Mouse (Mus musculus) hindbrain, embryonic 11.5 days (tissue): ENCODE measurements around the gene Csrp3. TPM values are rescaled to one million over a fixed set of nuclear protein-coding genes. Genes with fewer than 3 reads are reported as not detected.

Experiments
- ATAC-seq: fragments of 200-750 bp; cut with Nextera tagmentation; 2 replicates; pipeline ENCODE4 v1.8.0; 2017; ENCODE audit warnings: mild to moderate bottlenecking, moderate TSS enrichment, moderate library complexity; ENCODE audit not compliant: low FRiP score
- DNase-seq: peaks from one replicate; pipeline ENCODE4 v3.0.0-alpha.2; 2015; ENCODE audit warnings: low spot score
- H3K27ac ChIP-seq: fragments of 300-500 bp; sonication (generic); 2 replicates; pipeline ENCODE4 v1.5.1; 2014; ENCODE audit warnings: mild to moderate bottlenecking, low read depth, low read length
- H3K27me3 ChIP-seq: fragments of 300-500 bp; sonication (generic); 2 replicates; pipeline ENCODE4 v1.6.1; 2014; ENCODE audit warnings: mild to moderate bottlenecking, low read length, moderate library complexity, mixed read lengths; ENCODE audit not compliant: control insufficient read depth, insufficient read depth
- H3K36me3 ChIP-seq: fragments of 300-500 bp; sonication (generic); 2 replicates; pipeline ENCODE4 v1.6.1; 2014; ENCODE audit warnings: mild to moderate bottlenecking, low read length, moderate library complexity, mixed read lengths; ENCODE audit not compliant: control insufficient read depth, insufficient read depth
- H3K4me1 ChIP-seq: fragments of 300-500 bp; sonication (generic); replicated peaks from 2 replicates; pipeline ENCODE4 v1.6.1; 2014; ENCODE audit warnings: low read length, mixed read lengths; ENCODE audit not compliant: control insufficient read depth, insufficient read depth
- H3K4me2 ChIP-seq: fragments of 300-500 bp; sonication (generic); replicated peaks from 2 replicates; pipeline ENCODE4 v1.6.1; 2014; ENCODE audit warnings: mild to moderate bottlenecking, low read depth, low read length
- H3K4me3 ChIP-seq: fragments of 300-500 bp; sonication (generic); 2 replicates; pipeline ENCODE4 v1.5.1; 2014; ENCODE audit warnings: low read depth, low read length
- H3K9ac ChIP-seq: fragments of 300-500 bp; sonication (generic); 2 replicates; pipeline ENCODE4 v1.6.1; 2014; ENCODE audit warnings: low read depth, low read length
- H3K9me3 ChIP-seq: fragments of 300-500 bp; sonication (generic); 2 replicates; pipeline ENCODE4 v1.6.1; 2016; ENCODE audit warnings: low read length; ENCODE audit not compliant: control insufficient read depth
- WGBS: fragments of 180-500 bp; shearing (Covaris S2); extraction: QIAGEN DNeasy Blood & Tissue Kit; methylation state at CpG from one replicate; pipeline ENCODE4 v1.1.7; 2014; 5-methylcytosine and 5-hydroxymethylcytosine counted together
- polyA plus RNA-seq: library from polyadenylated mRNA; unstranded; fragments of >200 nt; fragmentation: Nextera tagmentation; extraction: Ambion mirVana; gene quantifications from 2 replicates; pipeline ENCODE4 v1.2.1, GENCODE M21; 2014

The Csrp3 gene
- polyA plus RNA-seq, 1 experiment from 2014 or later = not detected

- H3K27me3 ChIP-seq = no peaks in the 10 kb centered on the region
- peaks cover 16% of the 10 kb centered on the region; the same call in 1 of the 2 replicates for H3K36me3 ChIP-seq
Observed at GRCm38 (mm10) chr7:48875096-48875495, 27.3 kb upstream of the Csrp3 start.

GRCm38 (mm10) chr7:48871292-48871691, 23.5 kb upstream of the Csrp3 start:
- DNase-seq (no peak), ATAC-seq (no peak)
- Histone ChIP-seq H3K4me1 (no peaks in the 10 kb centered on the region), H3K4me3 (no peak overlapping the region), H3K27ac (no peak overlapping the region), H3K4me2 (no peak overlapping the region), H3K9me3 (no peaks in the 10 kb centered on the region), H3K27me3 (no peaks in the 10 kb centered on the region), H3K9ac (no peak overlapping the region), H3K36me3 (peaks cover 22% of the 10 kb centered on the region)
- WGBS = 95% methylated on average over 11 of the region's 11 CpGs

More at GRCm38 (mm10) chr7:48875096-48875495, 27.3 kb upstream of the Csrp3 start:
- Histone ChIP-seq H3K4me1 (no peaks in the 10 kb centered on the region; the same call in 1 of the 2 replicates), H3K9me3 (no peaks in the 10 kb centered on the region), H3K27ac (no peak overlapping the region), H3K4me3 (no peak overlapping the region), H3K9ac (no peak overlapping the region), H3K4me2 (no peak overlapping the region)
- ATAC-seq = no peak
- no peak for DNase-seq
- 91% methylated on average over 14 of the region's 14 CpGs for WGBS

- Histone ChIP-seq H3K4me1 (no peaks in the 10 kb centered on the region), H3K9me3 (no peaks in the 10 kb centered on the region), H3K36me3 (peaks cover 22% of the 10 kb centered on the region), H3K27ac (no peak overlapping the region), H3K4me2 (no peak overlapping the region), H3K4me3 (no peak overlapping the region), H3K9ac (no peak overlapping the region), H3K27me3 (no peaks in the 10 kb centered on the region)
- WGBS = 94% methylated on average over 21 of the region's 21 CpGs
- no peak for DNase-seq
- ATAC-seq = no peak
Observed at GRCm38 (mm10) chr7:48870579-48871180, 22.8 kb upstream of the Csrp3 start.

DNA sequence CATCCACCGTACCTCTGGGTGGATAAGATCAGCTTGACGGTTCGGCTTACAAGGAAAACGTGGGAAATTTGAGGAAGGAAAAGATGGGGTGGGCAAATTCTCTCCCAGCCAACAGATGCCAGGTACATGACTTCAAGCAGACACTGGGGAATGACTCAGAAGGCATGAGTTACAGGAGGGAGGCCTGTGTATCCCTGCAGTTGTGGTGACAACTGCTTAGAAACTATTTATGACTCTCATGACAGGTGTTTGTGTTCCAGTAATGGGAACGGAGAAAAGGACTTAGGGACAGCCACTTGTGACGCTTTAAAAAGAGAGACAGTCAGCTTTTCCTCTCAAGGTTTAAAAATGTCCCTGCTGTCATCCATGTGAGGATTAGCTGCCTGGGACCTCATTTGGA, 22.3 kb upstream of the Csrp3 start:
- Histone ChIP-seq H3K4me1 (no peaks in the 10 kb centered on the region), H3K36me3 (peaks cover 17% of the 10 kb centered on the region; the same call in 1 of the 2 replicates), H3K27ac (no peak overlapping the region), H3K9ac (no peak overlapping the region), H3K27me3 (no peaks in the 10 kb centered on the region), H3K9me3 (no peaks in the 10 kb centered on the region), H3K4me2 (no peak overlapping the region), H3K4me3 (no peak overlapping the region)
- DNase-seq = no peak
- ATAC-seq = no peak
- WGBS = 92% methylated on average over 6 of the region's 6 CpGs

DNA sequence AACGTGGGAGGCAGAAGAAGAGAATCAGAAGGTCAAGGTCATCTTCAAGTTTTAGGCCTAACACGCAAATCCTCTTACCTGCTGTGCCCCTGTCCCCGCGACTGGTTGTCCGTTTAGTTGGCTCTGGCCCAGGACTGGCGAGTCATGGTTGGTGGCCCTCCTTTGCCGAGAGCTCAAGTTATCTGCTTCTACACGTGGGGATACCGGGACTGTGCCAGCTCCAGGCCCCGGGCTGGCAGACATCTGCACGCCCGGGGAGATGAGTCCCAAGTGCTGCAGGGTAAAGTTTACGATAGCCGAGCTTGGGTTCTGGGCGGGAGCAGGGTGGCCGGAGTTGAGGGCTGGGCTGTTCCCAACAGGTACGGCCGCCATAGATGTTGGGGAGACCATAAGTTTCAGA, 19.7 kb upstream of the Csrp3 start:
- WGBS = 96% methylated on average over 18 of the region's 18 CpGs
- H3K9me3 ChIP-seq = no peaks in the 10 kb centered on the region
- DNase-seq = no peak

DNA sequence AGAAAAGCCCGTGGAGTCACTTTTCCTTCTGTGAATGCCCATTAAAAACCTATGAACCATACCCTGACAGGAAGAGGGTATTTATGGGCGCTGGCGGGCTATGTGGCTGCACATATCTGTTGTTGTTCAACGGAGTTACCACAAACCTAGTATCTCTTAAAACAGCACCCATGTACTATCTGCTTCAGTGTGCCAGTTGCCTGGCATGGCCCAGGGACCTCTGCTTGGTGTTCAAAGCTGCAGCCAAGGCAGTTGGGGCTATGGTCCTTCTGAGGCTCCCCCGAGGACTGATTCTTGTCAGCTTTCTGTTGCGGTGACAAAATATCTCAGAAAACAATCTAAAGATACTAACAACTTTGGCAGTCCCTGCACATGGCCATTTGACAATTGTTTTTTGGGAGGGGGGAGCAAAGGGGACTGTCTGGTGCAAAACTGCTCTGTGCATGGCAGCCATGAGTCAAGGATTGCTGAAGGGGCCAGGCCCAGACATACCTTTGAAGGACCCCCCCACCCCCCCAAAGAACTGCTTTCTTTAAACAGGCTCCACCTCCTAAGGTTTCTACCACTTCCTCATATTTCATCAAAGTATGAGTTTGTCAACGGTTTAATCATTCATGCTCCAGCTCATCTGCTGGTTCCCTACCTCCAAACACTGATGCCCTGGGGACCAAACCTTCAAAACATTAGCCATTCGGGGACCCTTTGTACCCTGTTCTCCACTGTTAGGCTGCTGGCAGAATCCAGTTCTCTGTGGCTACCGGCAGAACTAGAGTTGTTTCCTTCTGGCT, 17.0 kb upstream of the Csrp3 start:
- no peak for ATAC-seq
- Histone ChIP-seq H3K9me3 (no peaks in the 10 kb centered on the region), H3K9ac (no peak overlapping the region), H3K36me3 (peaks cover 6% of the 10 kb centered on the region; the same call in 1 of the 2 replicates), H3K4me2 (no peak overlapping the region), H3K4me1 (no peaks in the 10 kb centered on the region), H3K27ac (no peak overlapping the region), H3K4me3 (no peak overlapping the region), H3K27me3 (no peaks in the 10 kb centered on the region)
- 95% methylated on average over 9 of the region's 9 CpGs for WGBS
- no peak for DNase-seq

More for the DNA sequence above, 19.7 kb upstream of the Csrp3 start:
- Histone ChIP-seq H3K9ac (no peak overlapping the region), H3K4me3 (no peak overlapping the region), H3K27ac (no peak overlapping the region), H3K4me1 (no peaks in the 10 kb centered on the region), H3K4me2 (no peak overlapping the region), H3K27me3 (no peaks in the 10 kb centered on the region), H3K36me3 (peaks cover 12% of the 10 kb centered on the region; the same call in 1 of the 2 replicates)
- ATAC-seq = no peak

DNA sequence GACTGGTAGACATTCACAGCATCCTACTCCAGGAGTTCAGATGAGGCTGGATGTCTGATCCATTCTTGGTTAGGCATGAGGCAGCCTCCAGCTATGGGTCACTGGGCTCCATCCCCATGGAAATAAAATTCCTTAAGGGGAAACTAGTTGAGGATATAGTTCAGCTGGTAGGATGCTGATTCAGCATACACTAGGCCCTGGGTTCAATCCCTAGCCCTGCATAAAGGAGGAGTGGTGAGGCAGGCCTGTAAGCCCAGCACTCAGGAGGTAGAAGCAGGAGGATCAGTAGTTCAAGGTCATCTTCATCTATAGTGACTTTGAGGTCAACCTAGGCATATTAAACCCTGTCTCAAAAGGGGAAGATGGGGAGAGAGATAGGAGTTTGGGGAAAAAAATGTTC, 16.4 kb upstream of the Csrp3 start:
- no peak overlapping the region for H3K27ac ChIP-seq
- H3K4me1 ChIP-seq = no peaks in the 10 kb centered on the region
- DNase-seq (no peak), ATAC-seq (no peak)
- H3K9ac ChIP-seq = no peak overlapping the region
- no peak overlapping the region for H3K4me3 ChIP-seq
- H3K27me3 ChIP-seq = no peaks in the 10 kb centered on the region
- H3K4me2 ChIP-seq = no peak overlapping the region
- peaks cover 3% of the 10 kb centered on the region; the same call in 1 of the 2 replicates for H3K36me3 ChIP-seq
- no peaks in the 10 kb centered on the region for H3K9me3 ChIP-seq

DNA sequence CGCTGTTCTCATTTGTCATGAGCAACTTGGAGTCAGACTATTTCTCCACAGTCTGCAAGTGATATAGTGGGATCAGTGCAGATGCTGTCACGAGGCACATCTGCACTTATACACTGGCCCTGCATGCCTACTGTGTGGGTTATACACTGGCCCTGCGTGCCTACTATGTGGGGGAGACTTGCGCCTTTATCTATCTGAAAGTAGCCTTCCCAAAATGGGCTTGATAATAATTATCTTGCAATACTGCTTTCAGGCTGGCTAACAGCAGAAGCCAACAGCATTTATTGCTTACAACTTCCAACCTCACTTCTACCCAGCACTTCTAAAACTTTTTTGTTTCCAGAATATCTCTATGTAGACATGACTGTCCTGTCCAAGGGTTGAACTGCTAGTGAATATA, 14.0 kb upstream of the Csrp3 start:
- Histone ChIP-seq H3K4me2 (no peak overlapping the region), H3K4me1 (no peaks in the 10 kb centered on the region), H3K4me3 (no peak overlapping the region), H3K9me3 (no peaks in the 10 kb centered on the region), H3K9ac (no peak overlapping the region), H3K27ac (no peak overlapping the region), H3K27me3 (no peaks in the 10 kb centered on the region), H3K36me3 (no peaks in the 10 kb centered on the region)
- ATAC-seq (no peak), DNase-seq (no peak)
- WGBS = 91% methylated on average over 4 of the region's 4 CpGs

DNA sequence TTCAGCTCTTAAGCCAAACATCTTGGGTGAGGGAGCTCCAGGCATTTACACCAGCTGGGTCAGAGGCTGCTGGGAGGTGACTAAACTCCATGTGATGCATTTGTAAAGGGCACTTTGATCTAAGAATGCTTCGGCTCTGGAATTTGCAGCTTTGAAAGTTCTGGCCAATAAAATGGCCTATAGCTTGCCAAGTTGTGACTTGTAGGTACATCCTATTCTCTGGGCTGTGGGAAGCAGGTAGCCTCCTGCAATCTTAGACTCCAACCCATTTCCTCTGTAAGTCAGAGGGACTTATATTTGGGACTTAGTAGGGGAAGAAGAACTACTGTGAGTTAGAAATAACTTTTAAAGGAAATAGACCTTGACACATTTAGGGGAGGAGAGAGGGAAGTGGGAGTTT, 13.1 kb upstream of the Csrp3 start:
- Histone ChIP-seq H3K9ac (no peak overlapping the region), H3K36me3 (no peaks in the 10 kb centered on the region), H3K4me2 (no peak overlapping the region), H3K27me3 (no peaks in the 10 kb centered on the region), H3K27ac (no peak overlapping the region), H3K9me3 (no peaks in the 10 kb centered on the region), H3K4me1 (no peaks in the 10 kb centered on the region), H3K4me3 (no peak overlapping the region)
- DNase-seq (no peak), ATAC-seq (no peak)
- 72% methylated on average over 1 of the region's 1 CpGs for WGBS
